Mouse (Mus musculus) cerebellum, adult 2 months (tissue): ENCODE measurements at regions not wholly inside any gene's neighbourhood (a gene's known extent, or its start where the extent isn't known, plus 50 kb on each side); places are given as distances from the start of the nearest gene placed in this dataset.

Experiments used
- DNase-seq, 2 experiments: peaks; one replicate each; pipeline ENCODE4 v3.0.0; 2021
- H3K27ac ChIP-seq: fragments of 200-500 bp; 2 replicates; pipeline ENCODE4 v1.5.1; 2012; ENCODE audit warnings: low read length, control low read depth, inconsistent platforms; ENCODE audit not compliant: insufficient read depth
- H3K27me3 ChIP-seq: fragments of 200-500 bp; 2 replicates; pipeline ENCODE4 v1.6.1; 2012; ENCODE audit warnings: inconsistent platforms, mild to moderate bottlenecking, low read length, moderate library complexity; ENCODE audit not compliant: control insufficient read depth, insufficient read depth
- H3K4me1 ChIP-seq: fragments of 200-500 bp; 2 replicates; pipeline ENCODE4 v1.6.1; 2011; ENCODE audit warnings: low read length; ENCODE audit not compliant: control insufficient read depth, insufficient read depth
- H3K4me3 ChIP-seq: fragments of 200-500 bp; replicated peaks from 2 replicates; pipeline ENCODE3; 2011; ENCODE audit warnings: mild to moderate bottlenecking, low read depth, low read length, control low read depth; ENCODE audit not compliant: insufficient read depth
- CTCF ChIP-seq: fragments of 200-500 bp; IDR thresholded peaks from 2 replicates; pipeline ENCODE4 v1.5.1; 2011; ENCODE audit warnings: low read depth, mild to moderate bottlenecking, control low read depth, low read length, moderate library complexity, borderline replicate concordance; ENCODE audit not compliant: insufficient read depth
- POLR2A ChIP-seq: fragments of 200-500 bp; IDR thresholded peaks from 2 replicates; pipeline ENCODE4 v1.6.1; 2011; ENCODE audit warnings: low read length, control low read depth, borderline replicate concordance; ENCODE audit not compliant: insufficient read depth
- WGBS: fragments of 180-500 bp; shearing (Covaris S2); methylation state at CpG from one replicate; pipeline ENCODE4 v1.1.7; 2018; 5-methylcytosine and 5-hydroxymethylcytosine counted together

DNA sequence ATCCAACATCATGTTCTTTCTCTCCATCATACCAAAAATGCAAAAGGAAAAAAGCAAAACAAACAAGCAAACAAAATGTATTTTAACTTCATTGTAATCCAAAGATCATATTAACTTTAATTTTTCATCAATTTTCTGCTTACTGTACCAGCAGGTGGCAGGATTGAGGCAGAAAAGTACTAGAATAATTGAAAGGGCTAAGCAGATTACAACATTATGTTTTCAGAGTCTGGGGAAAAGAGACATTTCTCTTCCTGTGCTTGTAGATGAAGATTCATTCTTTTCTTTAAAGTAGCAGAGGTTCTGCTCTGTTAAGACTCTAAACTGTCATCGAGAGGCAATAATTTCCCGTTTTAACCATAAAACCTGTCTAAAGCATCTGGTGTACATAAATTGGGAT lies 394.7 kb upstream of the Slitrk6 start:
- 28% methylated on average over 2 of the region's 2 CpGs for WGBS
- Histone ChIP-seq H3K4me3 (no peak overlapping the region), H3K27ac (no peak overlapping the region), H3K27me3 (no peaks in the 10 kb centered on the region), H3K4me1 (no peaks in the 10 kb centered on the region)
- no peak for TF ChIP-seq POLR2A
- 0 out of 2 replicates have a peak, but pooled peaks have one; percentile 21 for TF ChIP-seq CTCF
- peak in 1 of 2 experiments; percentile 15 for DNase-seq

DNA sequence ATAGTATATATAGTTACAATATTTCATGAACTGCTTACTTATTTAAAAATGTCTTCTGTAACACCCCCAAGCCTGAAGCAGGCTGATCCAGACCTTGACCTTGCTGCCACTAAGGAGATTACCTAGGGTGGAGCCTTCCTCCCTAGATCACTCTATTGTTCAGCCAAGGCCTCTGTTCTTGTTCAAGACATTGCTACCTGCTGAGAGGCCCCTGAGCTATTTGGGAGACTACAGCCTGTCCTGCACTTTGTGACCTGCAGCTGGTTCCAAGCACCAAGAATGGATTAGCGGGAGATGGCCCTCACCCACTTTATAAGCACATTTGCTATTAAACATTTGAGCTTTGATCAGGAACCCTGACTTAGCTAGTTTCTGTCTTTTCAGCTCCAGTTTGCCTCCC lies 361.7 kb upstream of the Slitrk6 start:
- no peak overlapping the region for H3K27ac ChIP-seq
- H3K4me1 ChIP-seq, result no peaks in the 10 kb centered on the region
- 89% methylated on average over 1 of the region's 1 CpGs for WGBS
- no peak for DNase-seq
- no peak overlapping the region for H3K4me3 ChIP-seq
- H3K27me3 ChIP-seq, result no peaks in the 10 kb centered on the region
- no peak for TF ChIP-seq POLR2A

DNA sequence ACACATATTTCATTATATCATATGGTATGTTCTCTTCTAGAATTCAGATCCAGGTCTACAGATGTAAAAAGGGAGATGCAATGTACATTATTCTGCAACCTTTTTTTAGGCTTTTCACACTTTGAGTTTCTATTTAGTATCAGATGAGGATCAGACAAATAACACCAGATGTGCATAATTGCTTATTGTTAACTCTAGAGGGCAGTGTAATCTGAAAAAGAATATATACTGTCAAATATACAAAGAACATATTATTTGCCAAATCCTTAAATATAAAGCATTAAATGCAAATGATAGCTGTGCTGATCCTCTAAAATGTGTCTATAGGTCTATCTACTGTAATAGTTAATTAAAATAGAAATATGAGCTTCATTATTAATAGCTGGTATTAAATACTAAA lies 348.6 kb upstream of the Slitrk6 start:
- no peak overlapping the region for H3K4me3 ChIP-seq
- H3K27ac ChIP-seq, result no peak overlapping the region
- TF ChIP-seq CTCF (no peak), POLR2A (no peak)
- no peak for DNase-seq
- no peaks in the 10 kb centered on the region for H3K4me1 ChIP-seq
- no peaks in the 10 kb centered on the region for H3K27me3 ChIP-seq

DNA sequence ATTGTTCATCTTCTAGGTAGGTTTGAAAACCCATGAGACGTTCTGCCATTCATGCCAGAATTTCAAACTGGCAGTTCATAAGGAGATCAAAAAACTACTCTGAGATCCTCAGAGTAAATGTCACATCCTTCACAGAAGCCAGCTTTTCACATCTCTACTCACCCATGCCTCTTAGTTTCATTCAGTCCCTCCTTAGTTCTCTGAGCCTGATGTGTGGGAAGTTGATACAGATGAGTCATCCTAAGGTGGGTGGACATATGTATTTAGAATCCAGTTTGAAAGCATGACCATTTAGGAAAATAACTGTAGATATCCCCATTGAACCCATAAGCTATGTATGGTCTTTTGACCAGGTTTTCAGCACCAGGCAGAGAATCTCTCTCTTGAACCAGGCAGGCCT lies 345.3 kb upstream of the Slitrk6 start:
- TF ChIP-seq CTCF (no peak), POLR2A (no peak)
- Histone ChIP-seq H3K27me3 (no peaks in the 10 kb centered on the region), H3K27ac (no peak overlapping the region), H3K4me1 (no peaks in the 10 kb centered on the region), H3K4me3 (no peak overlapping the region)
- 60% methylated on average over 1 of the region's 1 CpGs for WGBS
- DNase-seq, result no peak

DNA sequence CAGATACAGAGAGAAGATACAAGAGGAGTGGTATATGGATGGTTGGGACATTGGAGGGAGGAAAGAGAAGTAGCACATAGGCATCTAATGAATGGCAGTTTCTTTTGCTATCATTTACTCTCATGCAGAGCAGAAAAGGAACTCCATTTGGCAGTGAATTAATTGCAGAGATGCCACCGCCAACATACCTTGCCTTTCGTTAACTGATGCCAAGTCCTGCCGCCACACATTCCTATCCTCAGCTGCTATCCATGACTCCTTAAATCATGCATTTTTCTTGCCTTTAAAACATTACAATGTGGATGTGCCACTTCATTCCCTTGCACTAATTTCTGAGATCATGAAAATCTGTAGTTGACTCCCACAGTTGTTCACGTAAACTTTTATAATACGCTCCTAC lies 341.3 kb upstream of the Slitrk6 start:
- H3K4me3 ChIP-seq, result no peak overlapping the region
- TF ChIP-seq CTCF (no peak), POLR2A (no peak)
- DNase-seq, result no peak
- no peak overlapping the region for H3K27ac ChIP-seq
- no peaks in the 10 kb centered on the region for H3K4me1 ChIP-seq
- WGBS, result 51% methylated on average over 5 of the region's 5 CpGs
- H3K27me3 ChIP-seq, result no peaks in the 10 kb centered on the region

DNA sequence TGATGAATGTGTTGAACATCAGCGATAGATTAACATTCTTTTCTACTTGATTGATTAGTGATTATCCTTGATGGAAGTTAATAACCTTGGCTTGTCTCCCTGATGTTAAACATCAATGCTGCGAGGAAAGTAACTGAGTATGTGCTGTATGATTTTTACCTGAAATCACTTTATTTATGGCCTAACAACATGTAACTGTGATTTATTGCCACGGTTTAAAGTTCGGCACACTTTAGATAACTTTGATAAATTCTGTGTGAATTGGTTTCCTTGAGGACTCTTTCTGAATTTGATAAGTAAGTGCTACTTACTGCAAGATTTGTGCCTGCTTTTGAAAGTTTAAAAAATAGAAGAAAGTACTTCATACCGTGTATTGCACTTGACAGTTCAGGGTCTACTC lies 319.6 kb upstream of the Slitrk6 start:
- H3K27me3 ChIP-seq, result no peaks in the 10 kb centered on the region
- DNase-seq, result no peak
- TF ChIP-seq POLR2A (no peak), CTCF (no peak)
- 73% methylated on average over 5 of the region's 5 CpGs for WGBS
- no peak overlapping the region for H3K4me3 ChIP-seq
- no peaks in the 10 kb centered on the region for H3K4me1 ChIP-seq
- H3K27ac ChIP-seq, result no peak overlapping the region

DNA sequence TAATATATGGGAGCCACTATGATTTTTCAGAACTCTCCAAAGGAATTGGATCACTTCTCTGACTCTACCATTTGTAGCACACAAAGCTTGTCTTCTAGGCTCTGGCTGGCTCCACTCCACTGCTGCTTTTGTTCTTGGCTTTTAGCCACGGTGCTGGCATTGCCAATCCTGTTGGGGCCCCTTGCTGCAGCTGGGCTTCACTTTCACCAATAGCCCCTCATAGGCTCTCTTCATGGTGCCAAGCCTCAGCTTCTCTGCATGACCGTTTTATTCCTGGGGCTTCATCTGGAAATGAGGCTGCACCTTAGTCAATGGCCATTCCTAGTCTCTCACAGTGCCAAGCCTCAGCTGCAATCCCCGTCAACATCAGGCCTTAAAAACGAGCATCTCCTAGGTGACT lies 318.6 kb upstream of the Slitrk6 start:
- WGBS, result 4% methylated on average over 4 of the region's 4 CpGs
- Histone ChIP-seq H3K4me3 (no peak overlapping the region), H3K27ac (no peak overlapping the region), H3K4me1 (no peaks in the 10 kb centered on the region), H3K27me3 (no peaks in the 10 kb centered on the region)
- TF ChIP-seq POLR2A (no peak), CTCF (no peak)
- no peak for DNase-seq
